In the genomic region with DNA sequence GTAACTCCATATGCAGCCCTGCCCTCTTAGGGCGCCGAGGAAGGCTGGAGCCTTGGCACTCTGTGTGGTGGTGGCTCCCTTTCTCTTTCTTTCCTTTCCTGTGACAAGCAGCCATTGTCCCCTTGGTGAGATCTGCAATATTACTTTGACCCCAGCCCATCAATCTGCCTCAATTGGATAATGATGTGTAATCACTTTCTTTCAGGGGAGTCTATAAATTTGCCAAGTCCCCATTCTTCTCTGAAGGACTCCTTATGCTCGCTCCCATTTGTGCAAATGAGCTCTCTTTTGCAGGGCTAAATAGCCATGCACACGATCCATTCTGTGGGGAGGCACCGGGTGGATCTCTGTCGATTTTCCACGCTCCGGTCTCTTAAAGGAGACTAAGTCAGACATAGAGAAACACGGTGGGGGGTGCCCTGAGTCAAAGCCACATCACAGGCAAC, we compare ENCODE assay signal across 12 mouse cellular contexts.
DNase-seq lines count a peak whose midpoint lies in the region; ATAC-seq and TF ChIP-seq lines count a peak whose summit lies in the region.
"Had no signal": no experiment of that assay in that cellular context is flagged by ENCODE, and none has a peak within 500 bp of the region (broad histone marks: within the 10 kb centered on the region; RNA-seq: fewer than 3 reads in every experiment).

No protein-coding gene starts in this region.

- H3K4me3 ChIP-seq in embryonic facial prominence, embryonic 12.5 days, result no peak overlapping the region
- H3K4me3 ChIP-seq in hindbrain, embryonic 13.5 days, result peak overlapping the region; percentile 5; the same call in 1 of the 2 replicates
- H3K4me3 ChIP-seq in liver, postnatal 0 days (ENCODE audit: low read depth, low read length), result no peak overlapping the region
- no peak overlapping the region for H3K4me3 ChIP-seq in heart, adult 2 months
- H3K4me3 ChIP-seq: megakaryocyte, embryonic 14.5 days had no signal

- intact Hi-C loops in heart, adult 2 months (cut with DNase I), result no loop called here

- no peak for ATAC-seq in embryonic facial prominence, embryonic 12.5 days (ENCODE audit: insufficient number of reproducible peaks, insufficient read depth, low FRiP score, low TSS enrichment)
- ATAC-seq in hindbrain, embryonic 13.5 days (ENCODE audit: low FRiP score), result peak; percentile 94
- no peak for ATAC-seq in liver, postnatal 0 days
- ATAC-seq: CD4-positive, CD25-positive, alpha-beta regulatory T cell, adult 4 months had no signal

- no peak overlapping the region for H3K27ac ChIP-seq in embryonic facial prominence, embryonic 12.5 days
- H3K27ac ChIP-seq in hindbrain, embryonic 13.5 days, result peak overlapping the region; percentile 52
- H3K27ac ChIP-seq in liver, postnatal 0 days (ENCODE audit: low read depth), result no peak overlapping the region
- H3K27ac ChIP-seq in heart, adult 2 months, result no peak overlapping the region

- peak overlapping the region; percentile 26; the same call in 1 of the 2 replicates for H3K4me2 ChIP-seq in embryonic facial prominence, embryonic 12.5 days (replicated peaks)
- peak overlapping the region; percentile 33 for H3K4me2 ChIP-seq in hindbrain, embryonic 13.5 days
- no peak overlapping the region for H3K4me2 ChIP-seq in liver, postnatal 0 days (ENCODE audit: low read depth, low read length)

- 0 out of 2 replicates have a peak, but pooled peaks cover 4% of the 10 kb centered on the region for H3K4me1 ChIP-seq in embryonic facial prominence, embryonic 12.5 days
- H3K4me1 ChIP-seq in hindbrain, embryonic 13.5 days (replicated peaks), result peaks cover 20% of the 10 kb centered on the region
- H3K4me1 ChIP-seq in liver, postnatal 0 days (ENCODE audit: insufficient read depth), result no peaks in the 10 kb centered on the region
- H3K4me1 ChIP-seq in heart, adult 2 months (ENCODE audit: control insufficient read depth, insufficient read depth, low read length), result no peaks in the 10 kb centered on the region
- H3K4me1 ChIP-seq: megakaryocyte, embryonic 14.5 days had no signal

- no peak overlapping the region for H3K9ac ChIP-seq in embryonic facial prominence, embryonic 12.5 days
- no peak overlapping the region for H3K9ac ChIP-seq in hindbrain, embryonic 13.5 days
- no peak overlapping the region for H3K9ac ChIP-seq in liver, postnatal 0 days (replicated peaks)
- H3K9ac ChIP-seq in heart, adult 2 months (ENCODE audit: low read depth, low read length), result no peak overlapping the region

- 21% methylated on average over 9 of the region's 9 CpGs for WGBS in embryonic facial prominence, embryonic 12.5 days
- WGBS in hindbrain, embryonic 13.5 days, result 16% methylated on average over 9 of the region's 9 CpGs
- WGBS in liver, postnatal 0 days (ENCODE audit: insufficient replicate concordance), result 78% methylated on average over 9 of the region's 9 CpGs
- WGBS in heart, adult 2 months, result 86% methylated on average over 9 of the region's 9 CpGs

- TF ChIP-seq EP300 in liver, postnatal 0 days (IDR thresholded peaks at IDR 0.05; ENCODE audit: low read depth), result no peak
- no peak for TF ChIP-seq EP300 in heart, adult 2 months (IDR thresholded peaks at IDR 0.05; ENCODE audit: insufficient read depth, low read depth, low read length)

- no peaks in the 10 kb centered on the region for H3K36me3 ChIP-seq in embryonic facial prominence, embryonic 12.5 days
- no peaks in the 10 kb centered on the region for H3K36me3 ChIP-seq in hindbrain, embryonic 13.5 days
- H3K36me3 ChIP-seq in liver, postnatal 0 days (replicated peaks; ENCODE audit: insufficient read depth, low read length), result no peaks in the 10 kb centered on the region
- no peaks in the 10 kb centered on the region for H3K36me3 ChIP-seq in heart, adult 2 months (ENCODE audit: control insufficient read depth, insufficient read depth, low read length)

- no peaks in the 10 kb centered on the region for H3K27me3 ChIP-seq in embryonic facial prominence, embryonic 12.5 days
- H3K27me3 ChIP-seq in hindbrain, embryonic 13.5 days, result peaks cover 64% of the 10 kb centered on the region
- H3K27me3 ChIP-seq in liver, postnatal 0 days (ENCODE audit: insufficient read depth, low read length), result no peaks in the 10 kb centered on the region
- no peaks in the 10 kb centered on the region for H3K27me3 ChIP-seq in heart, adult 2 months (ENCODE audit: control insufficient read depth, insufficient read depth, low read length)
- H3K27me3 ChIP-seq: megakaryocyte, embryonic 14.5 days had no signal

- peak; percentile 34 for DNase-seq in R1 (ENCODE audit: low read depth, low spot score)
- DNase-seq in neural tube, embryonic 10.5 days (ENCODE audit: extremely low spot score, low spot score), result peak; percentile 68
- DNase-seq in layer of hippocampus, adult 9-10 months (ENCODE audit: low spot score), result no peak
- DNase-seq in liver, postnatal 0 days, result no peak
- no peak for DNase-seq in layer of hippocampus, adult 9-11 months
- DNase-seq in heart, adult 2 months, result no peak
- DNase-seq: cerebellum, postnatal 36 days; kidney, adult 2 months had no signal

- no peak for TF ChIP-seq CTCF in liver, postnatal 0 days (IDR thresholded peaks at IDR 0.05; ENCODE audit: low read depth)
- no peak for TF ChIP-seq CTCF in heart, adult 2 months (IDR thresholded peaks at IDR 0.05)

- H3K79me2 ChIP-seq in heart, adult 2 months (replicated peaks; ENCODE audit: control insufficient read depth, insufficient read depth, low read length), result no peaks in the 10 kb centered on the region

- TF ChIP-seq POLR2A in heart, adult 2 months (IDR thresholded peaks at IDR 0.05; ENCODE audit: insufficient read depth, low read depth, low read length), result no peak

- no peaks in the 10 kb centered on the region for H3K9me3 ChIP-seq in embryonic facial prominence, embryonic 12.5 days
- H3K9me3 ChIP-seq in hindbrain, embryonic 13.5 days, result no peaks in the 10 kb centered on the region
- no peaks in the 10 kb centered on the region for H3K9me3 ChIP-seq in liver, postnatal 0 days (ENCODE audit: low read length)

Comparison
In these comparisons a context has a peak if more than half of its experiments do, and no peak if none do; other contexts are left out.
1. DNase-seq: peak in R1 (single experiment) and neural tube, embryonic 10.5 days (single experiment); none in layer of hippocampus, adult 9-10 months (single experiment), liver, postnatal 0 days (single experiment), layer of hippocampus, adult 9-11 months (single experiment) and heart, adult 2 months (0 of 2).